ENCODE assay signal across 27 mouse cellular contexts in genomic region chr10:107661970-107662369, GRCm38 (mm10). TPM values are rescaled to one million over a fixed set of nuclear protein-coding genes. Genes with fewer than 3 reads are reported as not detected.
A peak's percentile ranks its signal among the peaks of the same experiment; 100 is the strongest.
DNase-seq lines count a peak whose midpoint lies in the region; ATAC-seq and TF ChIP-seq lines count a peak whose summit lies in the region.
"Had no signal": no experiment of that assay in that cellular context is flagged by ENCODE, and none has a peak within 500 bp of the region (broad histone marks: within the 10 kb centered on the region; RNA-seq: fewer than 3 reads in every experiment).

No protein-coding gene starts in this region.

- intact Hi-C loops in left cerebral cortex, adult 2 months (cut with DNase I) = no loop called here

- H3K27me3 ChIP-seq in forebrain, embryonic 15.5 days = no peaks in the 10 kb centered on the region
- no peaks in the 10 kb centered on the region for H3K27me3 ChIP-seq in forebrain, embryonic 10.5 days (ENCODE audit: poor library complexity, severe bottlenecking)
- H3K27me3 ChIP-seq in lung, embryonic 15.5 days = no peaks in the 10 kb centered on the region
- no peaks in the 10 kb centered on the region for H3K27me3 ChIP-seq in stomach, embryonic 14.5 days (ENCODE audit: control insufficient read depth, insufficient read depth, low read length)
- H3K27me3 ChIP-seq in stomach, postnatal 0 days (ENCODE audit: control insufficient read depth, insufficient read depth, low read length) = no peaks in the 10 kb centered on the region
- no peaks in the 10 kb centered on the region for H3K27me3 ChIP-seq in stomach, embryonic 16.5 days (ENCODE audit: control insufficient read depth, insufficient read depth, low read length)
- H3K27me3 ChIP-seq: heart, embryonic 12.5 days; intestine, embryonic 15.5 days; limb, embryonic 12.5 days; neural tube, embryonic 15.5 days; Patski had no signal

- no peak overlapping the region for H3K4me2 ChIP-seq in forebrain, embryonic 15.5 days (replicated peaks)
- H3K4me2 ChIP-seq in lung, embryonic 15.5 days = no peak overlapping the region
- no peak overlapping the region for H3K4me2 ChIP-seq in stomach, embryonic 14.5 days (replicated peaks; ENCODE audit: low read depth, low read length)
- no peak overlapping the region for H3K4me2 ChIP-seq in stomach, postnatal 0 days (replicated peaks; ENCODE audit: low read depth)
- no peak overlapping the region for H3K4me2 ChIP-seq in stomach, embryonic 16.5 days (ENCODE audit: low read depth, low read length)
- H3K4me2 ChIP-seq: heart, embryonic 12.5 days; intestine, embryonic 15.5 days; limb, embryonic 12.5 days; liver, embryonic 11.5 days; neural tube, embryonic 15.5 days had no signal

- no peak overlapping the region for H3K27ac ChIP-seq in forebrain, embryonic 15.5 days (replicated peaks)
- no peak overlapping the region for H3K27ac ChIP-seq in forebrain, embryonic 10.5 days
- H3K27ac ChIP-seq in lung, embryonic 15.5 days = no peak overlapping the region
- no peak overlapping the region for H3K27ac ChIP-seq in stomach, embryonic 14.5 days (ENCODE audit: low read length)
- no peak overlapping the region for H3K27ac ChIP-seq in stomach, postnatal 0 days (replicated peaks)
- H3K27ac ChIP-seq in stomach, embryonic 16.5 days (ENCODE audit: low read length) = no peak overlapping the region
- H3K27ac ChIP-seq in left cerebral cortex, adult 2 months = no peak overlapping the region
- H3K27ac ChIP-seq: heart, adult 2 months; hindbrain, postnatal 0 days; intestine, embryonic 15.5 days; kidney, postnatal 0 days; limb, embryonic 12.5 days; neural tube, embryonic 15.5 days had no signal

- no peaks in the 10 kb centered on the region for H3K4me1 ChIP-seq in forebrain, embryonic 15.5 days
- H3K4me1 ChIP-seq in forebrain, embryonic 10.5 days = no peaks in the 10 kb centered on the region
- no peaks in the 10 kb centered on the region for H3K4me1 ChIP-seq in lung, embryonic 15.5 days
- H3K4me1 ChIP-seq in stomach, embryonic 14.5 days (ENCODE audit: control insufficient read depth, insufficient read depth, low read length) = no peaks in the 10 kb centered on the region
- no peaks in the 10 kb centered on the region for H3K4me1 ChIP-seq in stomach, postnatal 0 days (replicated peaks; ENCODE audit: control insufficient read depth, insufficient read depth)
- no peaks in the 10 kb centered on the region for H3K4me1 ChIP-seq in stomach, embryonic 16.5 days (ENCODE audit: control insufficient read depth, insufficient read depth, low read length)
- H3K4me1 ChIP-seq: heart, embryonic 12.5 days; intestine, embryonic 15.5 days; limb, embryonic 12.5 days; neural tube, embryonic 15.5 days had no signal

- DNase-seq in forebrain, embryonic 10.5 days (ENCODE audit: extremely low spot score, low spot score) = no peak
- DNase-seq in lung, adult 18-20 months = no peak
- DNase-seq in stomach, postnatal 0 days (ENCODE audit: low spot score) = no peak
- no peak for DNase-seq in left cerebral cortex, adult 2 months (ENCODE audit: extremely low spot score in 1 of 2, low spot score in 2 of 2)
- DNase-seq: cerebellum, adult 11 months; cerebellum, adult 9-10 months; cerebellum, postnatal 36 days; kidney, adult 2 months; thymus, postnatal 4 days had no signal

- H3K4me3 ChIP-seq in forebrain, embryonic 15.5 days = no peak overlapping the region
- no peak overlapping the region for H3K4me3 ChIP-seq in forebrain, embryonic 10.5 days
- no peak overlapping the region for H3K4me3 ChIP-seq in lung, embryonic 15.5 days
- H3K4me3 ChIP-seq in stomach, embryonic 14.5 days (ENCODE audit: low read depth, low read length) = no peak overlapping the region
- H3K4me3 ChIP-seq in stomach, postnatal 0 days (ENCODE audit: low read depth, low read length) = no peak overlapping the region
- no peak overlapping the region for H3K4me3 ChIP-seq in stomach, embryonic 16.5 days (replicated peaks; ENCODE audit: low read length)
- H3K4me3 ChIP-seq in left cerebral cortex, adult 2 months = no peak overlapping the region
- H3K4me3 ChIP-seq: heart, adult 2 months; heart, embryonic 12.5 days; intestine, embryonic 15.5 days; limb, embryonic 12.5 days; neural tube, embryonic 15.5 days had no signal

- ATAC-seq in forebrain, embryonic 15.5 days (replicated peaks) = peak; percentile 29; the same call in 1 of the 2 replicates
- ATAC-seq in lung, embryonic 15.5 days (ENCODE audit: borderline replicate concordance, extremely low read depth, low FRiP score, low TSS enrichment) = peak; percentile 44; the same call in 1 of the 2 replicates
- peak; percentile 37; the same call in 1 of the 2 replicates for ATAC-seq in stomach, embryonic 14.5 days (ENCODE audit: insufficient number of reproducible peaks, insufficient read depth, low FRiP score, low read depth)
- no peak for ATAC-seq in stomach, postnatal 0 days (ENCODE audit: low FRiP score, low TSS enrichment)
- 0 out of 2 replicates have a peak, but pooled peaks have one; percentile 17 for ATAC-seq in stomach, embryonic 16.5 days (ENCODE audit: insufficient read depth, low FRiP score)
- ATAC-seq: hindbrain, postnatal 0 days; Patski had no signal

- H3K36me3 ChIP-seq in forebrain, embryonic 15.5 days = no peaks in the 10 kb centered on the region
- no peaks in the 10 kb centered on the region for H3K36me3 ChIP-seq in forebrain, embryonic 10.5 days (replicated peaks)
- no peaks in the 10 kb centered on the region for H3K36me3 ChIP-seq in lung, embryonic 15.5 days
- H3K36me3 ChIP-seq in stomach, embryonic 14.5 days (ENCODE audit: control insufficient read depth, insufficient read depth, low read length) = no peaks in the 10 kb centered on the region
- no peaks in the 10 kb centered on the region for H3K36me3 ChIP-seq in stomach, postnatal 0 days (ENCODE audit: control insufficient read depth, insufficient read depth, low read length)
- H3K36me3 ChIP-seq in stomach, embryonic 16.5 days (ENCODE audit: control insufficient read depth, insufficient read depth, low read length) = no peaks in the 10 kb centered on the region
- H3K36me3 ChIP-seq: heart, embryonic 12.5 days; intestine, embryonic 15.5 days; limb, embryonic 12.5 days; neural tube, embryonic 15.5 days had no signal

- H3K9me3 ChIP-seq in forebrain, embryonic 15.5 days = no peaks in the 10 kb centered on the region
- H3K9me3 ChIP-seq in forebrain, embryonic 10.5 days = no peaks in the 10 kb centered on the region
- no peaks in the 10 kb centered on the region for H3K9me3 ChIP-seq in lung, embryonic 15.5 days
- no peaks in the 10 kb centered on the region; the same call in 1 of the 2 replicates for H3K9me3 ChIP-seq in stomach, embryonic 14.5 days (ENCODE audit: control insufficient read depth, low read depth, low read length)
- no peaks in the 10 kb centered on the region for H3K9me3 ChIP-seq in stomach, postnatal 0 days (ENCODE audit: control insufficient read depth, low read length)
- no peaks in the 10 kb centered on the region for H3K9me3 ChIP-seq in stomach, embryonic 16.5 days (replicated peaks; ENCODE audit: control insufficient read depth, low read length)
- H3K9me3 ChIP-seq: heart, embryonic 12.5 days; intestine, embryonic 15.5 days; limb, embryonic 12.5 days; neural tube, embryonic 15.5 days had no signal

- no peak for TF ChIP-seq EP300 in stomach, postnatal 0 days (optimal IDR thresholded peaks at IDR 0.05)

- H3K9ac ChIP-seq in forebrain, embryonic 15.5 days (replicated peaks) = no peak overlapping the region
- no peak overlapping the region for H3K9ac ChIP-seq in lung, embryonic 15.5 days
- no peak overlapping the region for H3K9ac ChIP-seq in stomach, embryonic 14.5 days (replicated peaks; ENCODE audit: low read depth, low read length)
- H3K9ac ChIP-seq in stomach, postnatal 0 days (ENCODE audit: low read length) = no peak overlapping the region
- H3K9ac ChIP-seq in stomach, embryonic 16.5 days (ENCODE audit: low read length) = no peak overlapping the region
- H3K9ac ChIP-seq: heart, embryonic 12.5 days; intestine, embryonic 15.5 days; limb, embryonic 12.5 days; neural tube, embryonic 15.5 days had no signal

- TF ChIP-seq CTCF in stomach, postnatal 0 days (IDR thresholded peaks at IDR 0.05; ENCODE audit: low read depth) = no peak
- TF ChIP-seq CTCF in left cerebral cortex, adult 2 months (IDR thresholded peaks at IDR 0.05) = no peak

- WGBS in forebrain, embryonic 15.5 days = 85% methylated on average over 3 of the region's 3 CpGs
- 93% methylated on average over 3 of the region's 3 CpGs for WGBS in forebrain, embryonic 10.5 days
- 64% methylated on average over 3 of the region's 3 CpGs for whole genome bisulfite sequencing in lung, embryonic 15.5 days
- WGBS in stomach, embryonic 14.5 days = 58% methylated on average over 3 of the region's 3 CpGs
- WGBS in stomach, postnatal 0 days = 64% methylated on average over 3 of the region's 3 CpGs
- WGBS in stomach, embryonic 16.5 days = 54% methylated on average over 3 of the region's 3 CpGs

RNA-seq across cellular contexts. Expression of gene Ptprq, which starts 57.9 kb away (rescaled TPM):
- 0.05 and 0.11 TPM in 2 replicates for polyA plus RNA-seq in forebrain, embryonic 15.5 days (2015; fragmentation: Nextera tagmentation; extraction: Ambion mirVana)
- 0.02 and 0.04 TPM in 2 replicates for polyA plus RNA-seq in forebrain, embryonic 10.5 days (2016; fragmentation: Nextera tagmentation; extraction: Ambion mirVana)
- polyA plus RNA-seq in lung, embryonic 15.5 days (2015; fragmentation: Nextera tagmentation; extraction: Ambion mirVana) = 0.26 and 0.29 TPM in 2 replicates
- polyA plus RNA-seq in stomach, embryonic 14.5 days (2014; fragmentation: Nextera tagmentation; extraction: Ambion mirVana) = 0.10 and 0.14 TPM in 2 replicates
- 0.02 TPM in 1 of 2 replicates, not detected in the other for polyA plus RNA-seq in stomach, postnatal 0 days (2015; fragmentation: Nextera tagmentation; extraction: Ambion mirVana)
- polyA plus RNA-seq in stomach, embryonic 16.5 days (2015; fragmentation: Nextera tagmentation; extraction: Ambion mirVana) = 0.08 and 0.24 TPM in 2 replicates
- total RNA-seq in left cerebral cortex, adult 2 months (2021) = under 1 TPM; 0.05 to 0.09 TPM
- total RNA-seq: heart, adult 2 months; megakaryocyte, adult 5-6 weeks; MEL; monocyte, adult 5-6 weeks had no signal
- polyA plus RNA-seq: heart, adult 2 months; heart, postnatal 0 days; liver, embryonic 11.5 days; small intestine, adult 2 months had no signal
